Mouse (Mus musculus): ENCODE data around the gene Cypt14.
"Not testable (repeated sequence)": the region's sequence is repeated elsewhere in the genome, so short reads cannot be mapped to it uniquely, and the experiment has no call there.

Cypt14 gene

GRCm38 (mm10) chrX:39863504-39863903, at the start of gene Cypt14:
TSS of gene Cypt14 (minus strand) at chrX:39863604.
- not testable (repeated sequence) for DNase-seq

Measured in right cerebral cortex, postnatal 4 days (tissue).